Mouse (Mus musculus): ENCODE measurements around the gene Ampd3.

Gene Ampd3

DNA sequence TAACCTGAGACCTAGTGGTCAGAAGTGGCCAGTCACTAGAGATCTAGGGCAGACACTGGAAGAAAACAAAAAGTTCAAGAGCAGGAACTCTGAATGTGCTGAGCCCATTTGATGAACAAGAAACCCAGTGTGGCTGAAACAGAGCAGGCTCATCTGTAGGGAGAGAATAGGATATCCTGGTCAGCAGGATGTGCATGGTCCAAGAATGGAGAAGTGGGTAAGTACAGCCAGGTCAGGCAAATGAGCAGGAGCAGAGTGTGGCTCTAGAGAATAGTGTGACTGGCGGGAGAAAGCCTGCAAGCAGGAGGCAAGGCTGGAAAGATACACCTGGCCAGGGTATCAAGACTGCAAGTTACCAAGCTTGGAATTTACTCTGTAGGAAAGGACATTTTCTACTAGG, 87.6 kb downstream of the Ampd3 start:
- TF ChIP-seq POU5F1 (IDR thresholded peaks at IDR 0.05; ENCODE audit: borderline replicate concordance, low read length), result no peak
- no peak for TF ChIP-seq NANOG (IDR thresholded peaks at IDR 0.05; ENCODE audit: borderline replicate concordance, low read length)
- TF ChIP-seq CTCF (conservative IDR thresholded peaks at IDR 0.05; ENCODE audit: low read length), result no peak

GRCm38 (mm10) chr7:110860129-110860528, 92.1 kb downstream of the Ampd3 start:
- Histone ChIP-seq H3K4me1 (replicated peaks; ENCODE audit: low read depth, low read length) (peaks cover 3% of the 10 kb centered on the region; the same call in 1 of the 2 replicates), H3K4me3 (replicated peaks; ENCODE audit: low read length) (no peak overlapping the region), H3K36me3 (ENCODE audit: insufficient read depth, low read length) (no peaks in the 10 kb centered on the region), H3K27me3 (ENCODE audit: insufficient read depth, low read length) (0 out of 2 replicates have a peak, but pooled peaks cover 2% of the 10 kb centered on the region), H3K9me3 (ENCODE audit: low read length) (no peaks in the 10 kb centered on the region)
- no peak for TF ChIP-seq POU5F1 (IDR thresholded peaks at IDR 0.05; ENCODE audit: borderline replicate concordance, low read length)
- TF ChIP-seq CTCF (conservative IDR thresholded peaks at IDR 0.05; ENCODE audit: low read length), result no peak
- no peak for TF ChIP-seq NANOG (IDR thresholded peaks at IDR 0.05; ENCODE audit: borderline replicate concordance, low read length)

More for the DNA sequence above, 87.6 kb downstream of the Ampd3 start:
- H3K36me3 ChIP-seq (ENCODE audit: insufficient read depth, low read length), result no peaks in the 10 kb centered on the region
- no peaks in the 10 kb centered on the region for H3K4me1 ChIP-seq (replicated peaks; ENCODE audit: low read depth, low read length)
- no peaks in the 10 kb centered on the region for H3K9me3 ChIP-seq (ENCODE audit: low read length)
- no peak overlapping the region for H3K4me3 ChIP-seq (replicated peaks; ENCODE audit: low read length)
- H3K27me3 ChIP-seq (ENCODE audit: insufficient read depth, low read length), result no peaks in the 10 kb centered on the region
